Mouse (Mus musculus) embryonic facial prominence, embryonic 10.5 days (tissue): ENCODE data around the gene Clint1. TPM values are rescaled to one million over a fixed set of nuclear protein-coding genes. Genes with fewer than 3 reads are reported as not detected.

ENCODE experiments used
- DNase-seq: peaks from one replicate; pipeline ENCODE4 v3.0.0-alpha.2; 2017; ENCODE audit warnings: low spot score
- H3K27ac ChIP-seq: fragments of 300-500 bp; sonication (generic); replicated peaks from 2 replicates; pipeline ENCODE4 v1.5.1; 2016; ENCODE audit warnings: mild to moderate bottlenecking
- H3K27me3 ChIP-seq: fragments of 300-500 bp; sonication (generic); replicated peaks from 2 replicates; pipeline ENCODE4 v1.6.1; 2016; ENCODE audit warnings: low read depth, mild to moderate bottlenecking; ENCODE audit not compliant: poor library complexity, severe bottlenecking
- H3K36me3 ChIP-seq: fragments of 300-500 bp; sonication (generic); replicated peaks from 2 replicates; pipeline ENCODE4 v1.6.1; 2016; ENCODE audit warnings: mild to moderate bottlenecking, moderate library complexity
- H3K4me1 ChIP-seq: fragments of 300-500 bp; sonication (generic); 2 replicates; pipeline ENCODE4 v1.6.1; 2016
- H3K4me3 ChIP-seq: fragments of 300-500 bp; sonication (generic); 2 replicates; pipeline ENCODE4 v1.5.1; 2016; ENCODE audit warnings: mild to moderate bottlenecking, moderate library complexity
- H3K9me3 ChIP-seq: fragments of 300-500 bp; sonication (generic); 2 replicates; pipeline ENCODE4 v1.6.1; 2016; ENCODE audit warnings: mild to moderate bottlenecking
- WGBS: fragments of 180-500 bp; shearing (Covaris S2); methylation state at CpG from one replicate; pipeline ENCODE4 v1.1.7; 2016; 5-methylcytosine and 5-hydroxymethylcytosine counted together
- polyA plus RNA-seq: library from polyadenylated mRNA; unstranded; fragments of >200 nt; fragmentation: Nextera tagmentation; extraction: Ambion mirVana; gene quantifications from 2 replicates; pipeline ENCODE4 v1.2.1, GENCODE M21; 2016

Gene Clint1
- polyA plus RNA-seq, result 63.7 and 67.8 TPM in 2 replicates

DNA sequence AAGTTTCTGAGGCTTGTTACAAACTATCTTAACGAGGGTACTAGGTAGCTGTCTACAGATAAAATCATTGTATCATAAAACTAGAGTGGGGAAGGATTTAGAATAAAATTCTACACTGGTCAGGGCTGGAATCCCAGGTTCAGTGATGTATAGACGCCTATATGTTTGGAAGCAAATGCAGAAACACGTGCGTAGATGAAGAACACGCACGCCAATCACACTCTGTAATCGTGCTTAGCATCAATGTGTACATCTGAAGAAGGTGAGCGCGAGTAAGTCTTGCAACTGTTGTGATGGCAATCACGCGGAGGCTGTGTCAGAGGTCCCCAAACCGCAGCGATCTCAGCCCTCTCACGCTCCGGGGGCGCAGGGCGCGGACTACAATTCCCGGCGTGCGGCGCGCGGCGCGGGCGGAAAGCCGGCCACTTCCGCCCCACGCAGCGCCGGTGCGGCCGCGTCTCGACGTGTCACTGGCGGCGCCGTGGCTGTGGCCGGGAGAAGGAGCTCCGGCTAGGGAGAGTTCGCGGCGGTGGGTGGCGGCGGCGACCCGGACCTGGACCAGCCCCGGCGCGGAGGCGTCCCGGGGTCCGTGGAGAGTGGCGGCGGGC, at the start of gene Clint1:
Clint1 (plus strand) TSS at position 536 of the 608 bp plus-strand sequence.
- WGBS, result under 1% methylated on average over 57 of the region's 57 CpGs
- H3K4me1 ChIP-seq, result peaks cover 38% of the 10 kb centered on the region
- H3K27ac ChIP-seq, result peak within 1 kb of the TSS; percentile 96
- peaks cover 31% of the 10 kb centered on the region for H3K36me3 ChIP-seq
- H3K9me3 ChIP-seq, result no peaks in the 10 kb centered on the region
- no peaks in the 10 kb centered on the region for H3K27me3 ChIP-seq
- peak within 1 kb of the TSS; percentile 99 for H3K4me3 ChIP-seq
- peak; percentile 88 for DNase-seq

DNA sequence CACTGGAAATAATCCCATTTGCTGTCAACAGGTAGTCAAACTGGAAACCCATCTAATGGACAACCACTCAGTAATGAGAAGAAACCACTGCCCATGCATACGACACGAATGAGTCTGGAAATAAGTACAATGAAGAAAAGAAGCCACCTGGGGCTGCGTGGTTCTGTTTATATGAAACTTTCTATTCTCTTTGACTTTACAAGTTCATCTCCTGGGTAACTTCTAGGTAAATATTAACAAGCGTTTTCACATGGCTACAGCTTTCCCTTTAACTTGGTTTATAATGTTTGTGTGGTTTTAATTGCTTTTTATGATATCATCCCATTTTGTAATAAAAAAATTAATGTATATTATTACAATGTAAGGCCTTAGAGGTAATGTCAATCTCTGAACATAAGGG, 47.8 kb upstream of the Clint1 start:
- WGBS, result 89% methylated on average over 4 of the region's 4 CpGs
- H3K4me3 ChIP-seq, result no peak overlapping the region
- H3K4me1 ChIP-seq, result peaks cover 22% of the 10 kb centered on the region
- H3K36me3 ChIP-seq, result no peaks in the 10 kb centered on the region
- DNase-seq, result no peak
- no peak overlapping the region for H3K27ac ChIP-seq
- no peaks in the 10 kb centered on the region for H3K9me3 ChIP-seq
- H3K27me3 ChIP-seq, result 0 out of 2 replicates have a peak, but pooled peaks cover under 1% of the 10 kb centered on the region

DNA sequence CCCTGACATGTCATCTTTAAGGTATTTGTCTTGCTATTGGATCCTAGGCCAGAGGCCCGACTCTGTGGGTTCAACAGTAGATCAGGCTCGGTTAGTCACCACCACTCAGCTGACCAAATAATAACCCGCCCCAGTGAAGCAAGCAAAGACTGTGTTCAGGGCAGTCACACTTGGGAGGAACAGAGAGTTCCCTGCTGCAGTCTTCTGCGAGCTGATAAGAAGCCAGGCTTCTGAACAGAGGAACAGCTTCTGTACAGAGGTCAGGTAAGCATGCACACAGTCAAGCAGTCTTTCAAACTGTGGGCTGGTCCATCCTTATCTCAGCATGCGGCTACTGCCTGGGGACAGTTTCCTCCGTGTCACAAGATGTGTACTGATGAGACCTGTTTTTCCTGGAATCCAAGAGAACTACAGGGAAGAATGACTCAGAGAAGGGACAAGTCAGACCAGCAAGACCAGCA, 46.5 kb upstream of the Clint1 start:
- DNase-seq, result no peak
- no peaks in the 10 kb centered on the region for H3K9me3 ChIP-seq
- WGBS, result 73% methylated on average over 6 of the region's 6 CpGs

DNA sequence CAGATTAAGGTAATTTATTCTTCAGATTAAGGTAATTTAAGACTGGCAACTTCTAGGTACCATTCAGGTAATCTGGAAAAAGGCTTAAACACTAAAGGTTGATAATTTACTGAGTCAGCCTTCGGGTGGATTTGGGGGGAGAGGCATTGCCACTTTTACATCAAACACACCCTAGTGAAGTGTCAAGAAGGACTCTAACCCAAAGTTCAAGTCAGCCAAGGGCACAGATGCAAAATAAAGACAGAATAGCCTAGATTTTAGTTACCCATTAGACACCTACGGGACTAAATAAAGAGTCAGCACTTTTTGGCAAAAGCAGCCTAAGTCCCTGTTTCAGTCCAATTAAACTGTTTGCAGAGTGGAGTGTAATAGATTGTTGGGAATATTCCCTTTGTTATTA, 46.0 kb upstream of the Clint1 start:
- no peaks in the 10 kb centered on the region for H3K36me3 ChIP-seq
- H3K4me1 ChIP-seq, result peaks cover 18% of the 10 kb centered on the region
- 79% methylated on average over 2 of the region's 2 CpGs for WGBS
- no peak overlapping the region for H3K4me3 ChIP-seq
- no peak overlapping the region for H3K27ac ChIP-seq
- H3K27me3 ChIP-seq, result no peaks in the 10 kb centered on the region
- DNase-seq, result no peak
- no peaks in the 10 kb centered on the region for H3K9me3 ChIP-seq

More for the DNA sequence above, 46.5 kb upstream of the Clint1 start:
- H3K4me3 ChIP-seq, result no peak overlapping the region
- peaks cover 21% of the 10 kb centered on the region for H3K4me1 ChIP-seq
- no peak overlapping the region for H3K27ac ChIP-seq
- H3K27me3 ChIP-seq, result no peaks in the 10 kb centered on the region
- no peaks in the 10 kb centered on the region for H3K36me3 ChIP-seq

DNA sequence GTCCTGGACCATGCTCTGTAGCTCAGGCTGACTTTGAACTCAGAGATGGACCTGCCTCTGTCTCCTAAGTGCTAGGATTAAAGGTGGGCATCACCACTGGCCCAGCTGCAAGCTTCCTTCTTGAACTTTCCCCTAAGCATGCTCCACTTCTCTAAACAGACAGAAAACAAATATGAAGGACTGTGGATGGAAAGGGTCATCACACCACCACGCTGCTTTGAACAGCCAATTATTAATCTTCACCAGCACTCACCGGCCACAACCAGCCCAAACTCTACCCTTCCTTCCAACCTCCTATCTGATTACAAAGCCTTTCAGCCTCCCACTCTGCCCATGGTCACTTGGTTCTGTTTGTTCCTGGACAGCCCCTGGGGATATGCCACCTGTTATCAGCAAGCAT, 45.6 kb upstream of the Clint1 start:
- H3K27ac ChIP-seq, result no peak overlapping the region
- no peaks in the 10 kb centered on the region for H3K27me3 ChIP-seq
- peaks cover 18% of the 10 kb centered on the region for H3K4me1 ChIP-seq
- H3K36me3 ChIP-seq, result no peaks in the 10 kb centered on the region
- no peak for DNase-seq
- 84% methylated on average over 2 of the region's 2 CpGs for WGBS
- H3K4me3 ChIP-seq, result no peak overlapping the region
- no peaks in the 10 kb centered on the region for H3K9me3 ChIP-seq

DNA sequence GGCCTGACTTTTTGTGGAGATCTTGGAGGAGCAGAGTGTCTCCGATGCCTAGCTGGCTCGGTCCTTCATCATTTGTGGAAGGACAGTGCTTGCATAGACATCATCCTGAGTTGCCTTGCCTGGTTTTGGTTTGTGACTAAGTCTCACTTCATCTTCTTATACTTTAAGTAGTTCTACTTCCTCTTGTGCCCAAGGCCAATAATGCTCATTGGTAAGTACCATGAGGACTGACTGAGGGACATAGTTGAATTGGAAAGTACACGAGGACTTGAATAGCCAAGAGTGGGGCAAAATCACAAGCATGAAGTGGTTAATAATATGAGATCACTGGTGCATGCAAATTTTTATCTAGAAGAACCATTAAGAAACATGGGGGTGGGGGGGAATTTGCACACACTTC, 45.0 kb upstream of the Clint1 start:
- Histone ChIP-seq H3K27me3 (no peaks in the 10 kb centered on the region), H3K36me3 (no peaks in the 10 kb centered on the region), H3K4me3 (no peak overlapping the region), H3K27ac (no peak overlapping the region), H3K4me1 (peaks cover 18% of the 10 kb centered on the region), H3K9me3 (no peaks in the 10 kb centered on the region)
- DNase-seq, result no peak
- 92% methylated on average over 3 of the region's 3 CpGs for WGBS

DNA sequence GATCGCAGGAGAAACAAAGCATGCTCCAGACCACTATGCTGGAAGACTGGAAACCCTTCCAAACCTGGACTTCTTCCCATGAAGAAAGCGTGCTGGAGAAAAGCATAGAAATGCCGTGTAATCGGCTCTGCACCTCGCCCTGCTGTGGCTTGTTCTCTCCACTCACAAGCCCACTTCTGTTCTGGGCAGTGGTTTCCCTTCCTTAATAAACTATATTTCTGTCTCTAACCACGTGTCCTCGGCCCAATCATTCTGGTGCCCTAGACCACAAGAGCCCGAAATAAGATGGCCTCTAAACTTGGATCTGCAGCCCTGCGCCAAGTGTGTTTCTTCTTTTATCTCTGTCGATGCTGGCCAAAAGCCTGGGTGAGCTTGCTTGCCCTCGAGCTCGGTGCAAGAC, 44.0 kb upstream of the Clint1 start:
- Histone ChIP-seq H3K27ac (no peak overlapping the region), H3K4me1 (peaks cover 18% of the 10 kb centered on the region), H3K4me3 (no peak overlapping the region), H3K9me3 (no peaks in the 10 kb centered on the region), H3K36me3 (no peaks in the 10 kb centered on the region), H3K27me3 (no peaks in the 10 kb centered on the region)
- 87% methylated on average over 12 of the region's 12 CpGs for WGBS
- DNase-seq, result no peak

DNA sequence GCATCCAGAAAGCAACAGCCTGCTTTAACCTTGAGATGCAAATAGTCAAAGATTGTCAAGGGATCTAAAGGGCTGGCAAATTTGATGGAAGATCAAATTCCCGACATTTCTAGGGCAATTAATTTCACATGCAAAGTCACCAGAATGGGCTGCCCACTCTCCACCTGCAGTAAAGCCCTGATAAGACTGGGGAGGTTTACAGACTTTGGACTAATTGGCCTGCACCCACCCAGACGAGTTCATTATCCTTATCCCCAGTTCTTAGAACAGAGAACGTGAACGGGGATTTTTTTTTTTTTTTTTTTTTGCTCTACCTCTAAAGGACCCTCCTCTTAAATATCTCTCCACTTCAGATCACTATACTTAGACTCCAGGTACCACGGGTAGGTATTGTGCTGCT, 42.4 kb upstream of the Clint1 start:
- Histone ChIP-seq H3K36me3 (no peaks in the 10 kb centered on the region), H3K27ac (no peak overlapping the region), H3K4me3 (no peak overlapping the region), H3K27me3 (no peaks in the 10 kb centered on the region), H3K4me1 (peaks cover 18% of the 10 kb centered on the region), H3K9me3 (no peaks in the 10 kb centered on the region)
- no peak for DNase-seq
- WGBS, result 58% methylated on average over 5 of the region's 5 CpGs

DNA sequence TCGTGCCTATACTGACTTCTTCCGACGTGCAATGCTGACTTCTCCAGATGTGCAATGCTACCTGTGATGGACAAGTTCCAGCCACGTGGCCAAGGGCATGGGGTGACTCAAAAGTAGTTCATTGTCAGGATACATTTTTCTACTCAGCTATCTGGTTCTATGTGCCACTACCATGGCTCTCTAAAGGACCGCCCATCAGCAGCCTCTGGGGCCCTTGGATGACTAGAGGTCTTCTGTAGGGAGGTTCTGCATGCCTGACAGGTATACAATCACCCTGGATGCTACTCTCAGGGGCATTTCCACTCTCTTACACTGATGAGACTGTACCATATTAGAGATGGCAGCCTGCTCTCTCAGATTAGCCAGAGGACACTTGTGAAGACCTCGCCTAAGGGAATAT, 41.8 kb upstream of the Clint1 start:
- peak; percentile 25 for DNase-seq
- WGBS, result 75% methylated on average over 6 of the region's 6 CpGs
- Histone ChIP-seq H3K9me3 (no peaks in the 10 kb centered on the region), H3K36me3 (no peaks in the 10 kb centered on the region), H3K4me3 (no peak overlapping the region), H3K27me3 (no peaks in the 10 kb centered on the region), H3K4me1 (peaks cover 18% of the 10 kb centered on the region), H3K27ac (no peak overlapping the region; the same call in 1 of the 2 replicates)

DNA sequence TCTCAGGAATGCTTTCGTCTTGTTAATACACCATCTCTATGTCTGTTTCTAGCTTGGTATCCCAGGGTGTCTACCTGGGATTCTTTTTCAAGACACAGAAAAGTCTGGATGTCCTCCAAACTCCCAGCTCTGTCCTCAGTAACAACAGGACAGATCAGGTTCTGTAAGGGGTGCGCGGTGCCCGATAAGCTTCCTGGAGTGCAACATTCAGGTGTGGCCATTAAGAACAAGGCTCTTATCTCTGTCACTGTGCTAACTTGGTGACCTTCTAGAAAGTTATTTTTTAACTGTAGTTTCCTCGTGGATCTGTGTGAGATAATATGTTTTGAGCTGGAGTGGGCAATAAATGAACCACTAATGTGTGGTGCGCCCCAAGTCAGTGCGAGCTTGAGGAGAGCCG, 41.0 kb upstream of the Clint1 start:
- Histone ChIP-seq H3K9me3 (no peaks in the 10 kb centered on the region), H3K27ac (no peak overlapping the region), H3K4me1 (peaks cover 24% of the 10 kb centered on the region), H3K4me3 (no peak overlapping the region), H3K27me3 (no peaks in the 10 kb centered on the region), H3K36me3 (no peaks in the 10 kb centered on the region)
- no peak for DNase-seq
- 95% methylated on average over 8 of the region's 8 CpGs for WGBS

DNA sequence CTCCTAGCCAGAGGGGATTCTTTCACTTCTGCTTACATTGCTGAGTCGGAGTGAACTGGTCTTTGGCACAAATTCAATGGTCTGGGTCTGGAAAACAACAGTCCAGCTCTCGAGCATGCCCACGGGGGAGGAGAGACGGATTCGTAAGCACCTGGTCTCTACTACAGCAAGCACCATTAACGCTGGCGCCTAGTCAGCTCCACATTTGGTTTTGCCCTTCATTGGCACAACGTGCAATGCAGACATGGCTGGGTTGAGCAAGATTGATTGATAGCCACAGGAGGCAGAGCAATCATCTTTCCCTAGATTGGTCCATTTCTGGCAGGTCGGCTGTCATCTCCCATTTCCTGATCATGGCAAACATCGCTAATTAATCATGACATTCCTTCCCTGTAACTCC, 36.2 kb upstream of the Clint1 start:
- Histone ChIP-seq H3K9me3 (no peaks in the 10 kb centered on the region), H3K27ac (no peak overlapping the region), H3K27me3 (no peaks in the 10 kb centered on the region), H3K36me3 (no peaks in the 10 kb centered on the region), H3K4me1 (peaks cover 6% of the 10 kb centered on the region; the same call in 1 of the 2 replicates), H3K4me3 (no peak overlapping the region)
- 78% methylated on average over 10 of the region's 10 CpGs for WGBS
- DNase-seq, result peak; percentile 31

DNA sequence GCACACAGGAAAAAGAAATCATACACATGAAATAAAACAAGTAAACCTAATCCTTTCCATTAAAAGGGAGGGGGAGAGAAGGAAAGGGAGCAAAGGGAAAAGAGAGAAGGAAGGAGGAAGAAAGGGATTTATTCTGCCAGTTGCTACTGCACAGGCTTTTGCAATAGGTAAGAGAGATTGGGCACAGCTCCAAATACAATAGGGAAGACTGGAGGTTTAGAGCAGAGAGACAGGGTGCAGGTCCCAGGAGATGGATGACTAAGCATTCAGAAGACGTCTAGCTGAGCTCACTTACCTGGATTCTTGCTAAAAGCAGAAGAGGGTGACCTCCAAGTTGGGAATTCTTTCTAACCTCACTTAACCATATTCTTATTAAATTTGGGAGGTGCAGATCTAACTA, 35.1 kb upstream of the Clint1 start:
- H3K9me3 ChIP-seq, result no peaks in the 10 kb centered on the region
- H3K27me3 ChIP-seq, result no peaks in the 10 kb centered on the region
- no peak overlapping the region for H3K4me3 ChIP-seq
- DNase-seq, result no peak
- H3K36me3 ChIP-seq, result no peaks in the 10 kb centered on the region
- WGBS, result 71% methylated on average over 1 of the region's 1 CpGs
- H3K27ac ChIP-seq, result no peak overlapping the region
- peaks cover 6% of the 10 kb centered on the region; the same call in 1 of the 2 replicates for H3K4me1 ChIP-seq

DNA sequence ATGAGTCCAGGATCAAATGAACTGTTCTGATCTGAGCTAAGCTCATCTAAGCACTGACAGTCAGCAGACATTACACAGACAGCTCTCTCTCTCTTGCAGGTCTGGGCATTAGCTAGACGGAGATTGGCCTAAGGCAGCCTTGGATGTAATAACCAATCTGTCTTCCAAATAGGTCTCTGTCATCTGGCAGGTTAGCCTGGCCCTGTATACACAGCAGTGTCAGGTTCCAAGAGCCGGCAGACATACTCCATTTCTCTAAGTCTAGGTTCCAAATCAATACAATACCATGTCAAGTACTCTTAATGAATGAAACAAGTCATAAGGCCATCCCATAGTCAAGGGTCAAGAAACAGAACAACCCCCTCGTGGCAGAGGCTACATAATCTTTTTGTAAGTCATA, 33.9 kb upstream of the Clint1 start:
- Histone ChIP-seq H3K4me1 (peaks cover 6% of the 10 kb centered on the region; the same call in 1 of the 2 replicates), H3K9me3 (no peaks in the 10 kb centered on the region), H3K27me3 (no peaks in the 10 kb centered on the region), H3K36me3 (no peaks in the 10 kb centered on the region), H3K27ac (no peak overlapping the region), H3K4me3 (no peak overlapping the region)
- 46% methylated on average over 3 of the region's 3 CpGs for WGBS
- no peak for DNase-seq
